Mouse (Mus musculus): ENCODE measurements around the gene Ndufaf7.

DNA sequence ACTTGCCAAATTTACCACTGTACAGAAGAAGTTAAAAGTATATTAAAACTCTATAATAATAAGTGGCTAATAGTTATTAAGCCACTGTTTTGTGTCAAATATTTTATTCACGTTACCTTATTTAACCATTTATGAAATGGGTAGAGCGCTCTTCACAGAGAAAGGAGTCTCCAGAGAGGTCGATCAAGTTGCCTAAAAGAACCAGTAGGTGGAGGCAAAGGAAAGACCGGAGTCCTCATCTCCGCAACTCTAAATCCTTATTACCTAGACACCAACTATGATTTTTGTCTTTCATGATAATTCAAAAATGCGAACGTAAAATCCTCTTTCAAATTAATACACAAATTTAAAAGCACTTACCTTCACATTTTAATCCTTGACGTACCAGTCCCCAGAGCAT, 46.2 kb downstream of the Ndufaf7 start:
- TF ChIP-seq CTCF (IDR thresholded peaks at IDR 0.05; ENCODE audit: control insufficient read depth, insufficient read depth, insufficient read length) (no peak), USF1 (IDR thresholded peaks at IDR 0.05; ENCODE audit: low read depth) (no peak), FOSL1 (IDR thresholded peaks at IDR 0.05; ENCODE audit: insufficient read depth, low read length, poor library complexity, severe bottlenecking) (no peak), MYOG (IDR thresholded peaks at IDR 0.05; ENCODE audit: control insufficient read depth, extremely low read depth, insufficient read length) (no peak), MAX (IDR thresholded peaks at IDR 0.05) (no peak), CEBPB (IDR thresholded peaks at IDR 0.05; ENCODE audit: low read depth) (no peak), MYOD1 (IDR thresholded peaks at IDR 0.05; ENCODE audit: control insufficient read depth, insufficient read length, low read depth) (no peak)

Measured in C2C12 (cell line).